Mouse (Mus musculus): Measurements from ENCODE around the gene Dnmt3a. TPM values are rescaled to one million over a fixed set of nuclear protein-coding genes. Genes with fewer than 3 reads are reported as not detected.

The Dnmt3a gene
- total and polyA plus RNA-seq, 3 experiments: 15.9 to 34.4 TPM; not detected in 1

- TF ChIP-seq CHD2 (IDR thresholded peaks at IDR 0.05; ENCODE audit: low read length): no peak
- no peak for TF ChIP-seq SIN3A (IDR thresholded peaks at IDR 0.05; ENCODE audit: low read length)
- no peak for TF ChIP-seq MAX (IDR thresholded peaks at IDR 0.05; ENCODE audit: low read length)
- no peak for TF ChIP-seq BHLHE40 (IDR thresholded peaks at IDR 0.05; ENCODE audit: borderline replicate concordance, low read depth, low read length)
- no peak for TF ChIP-seq NELFE (IDR thresholded peaks at IDR 0.05; ENCODE audit: low read depth, low read length)
- TF ChIP-seq HCFC1 (IDR thresholded peaks at IDR 0.05; ENCODE audit: low read depth, low read length): no peak
- no peak for TF ChIP-seq RAD21 (IDR thresholded peaks at IDR 0.05; ENCODE audit: low read depth, low read length)
- TF ChIP-seq POLR2AphosphoS5 (IDR thresholded peaks at IDR 0.05; ENCODE audit: borderline replicate concordance, low read depth, low read length): no peak
- TF ChIP-seq TAL1 (IDR thresholded peaks at IDR 0.05; ENCODE audit: low read length): no peak
- no peak for TF ChIP-seq MAFK (IDR thresholded peaks at IDR 0.05; ENCODE audit: borderline replicate concordance, low read depth, low read length)
- TF ChIP-seq MYB (IDR thresholded peaks at IDR 0.05; ENCODE audit: low read depth, low read length): no peak
- TF ChIP-seq USF2 (IDR thresholded peaks at IDR 0.05; ENCODE audit: borderline replicate concordance in 1 of 2, insufficient read depth in 1 of 2, low read depth in 1 of 2, low read length in 2 of 2): no peak
- TF ChIP-seq TBP (IDR thresholded peaks at IDR 0.05; ENCODE audit: low read depth, low read length): no peak
- no peak for TF ChIP-seq ZNF384 (IDR thresholded peaks at IDR 0.05; ENCODE audit: low read depth, low read length)
- Histone ChIP-seq H3K4me3 (ENCODE audit: control insufficient read depth in 1 of 2, insufficient read depth in 1 of 2, low read depth in 2 of 2, low read length in 2 of 2) (no peak overlapping the region), H3K36me3 (ENCODE audit: control insufficient read depth in 1 of 2, insufficient read depth in 2 of 2, low read length in 2 of 2) (peaks cover 0 to 17% of the 10 kb centered on the region in 2 experiments; a peak in 2 of 4 replicates), H3K27me3 (ENCODE audit: control insufficient read depth in 1 of 2, insufficient read depth in 2 of 2, low read length in 2 of 2) (no peaks in the 10 kb centered on the region), H3K9ac (ENCODE audit: control insufficient read depth, low read depth, low read length, poor library complexity, severe bottlenecking) (no peak overlapping the region), H3K27ac (ENCODE audit: control insufficient read depth, low read depth, low read length) (no peak overlapping the region), H3K79me2 (ENCODE audit: control insufficient read depth, insufficient read depth, low read length, poor library complexity) (no peaks in the 10 kb centered on the region), H3K4me1 (ENCODE audit: control insufficient read depth in 1 of 2, insufficient read depth in 2 of 2, low read length in 2 of 2) (peaks cover 12 to 19% of the 10 kb centered on the region in 2 experiments), H3K9me3 (replicated peaks; ENCODE audit: insufficient read depth, low read length) (no peaks in the 10 kb centered on the region)
- no peak for DNase-seq (ENCODE audit: low read depth, low spot score)
These were observed 45.4 kb downstream of the Dnmt3a start for GRCm38 (mm10) chr12:3851179-3851578.

GRCm38 (mm10) chr12:3852521-3852920 lies 46.7 kb downstream of the Dnmt3a start:
- H3K9me3 ChIP-seq (replicated peaks; ENCODE audit: insufficient read depth, low read length): no peaks in the 10 kb centered on the region
- no peak overlapping the region for H3K4me3 ChIP-seq (ENCODE audit: control insufficient read depth in 1 of 2, insufficient read depth in 1 of 2, low read depth in 2 of 2, low read length in 2 of 2)
- H3K27ac ChIP-seq (ENCODE audit: control insufficient read depth, low read depth, low read length): no peak overlapping the region
- DNase-seq (ENCODE audit: low read depth, low spot score): no peak
- no peaks in the 10 kb centered on the region for H3K27me3 ChIP-seq (ENCODE audit: control insufficient read depth in 1 of 2, insufficient read depth in 2 of 2, low read length in 2 of 2)
- TF ChIP-seq GABPA (IDR thresholded peaks at IDR 0.05; ENCODE audit: low read depth, low read length): no peak
- no peak for TF ChIP-seq GATA1 (IDR thresholded peaks at IDR 0.05; ENCODE audit: low read depth, low read length)
- TF ChIP-seq MYB (IDR thresholded peaks at IDR 0.05; ENCODE audit: low read depth, low read length): no peak
- no peak for TF ChIP-seq POLR2AphosphoS5 (IDR thresholded peaks at IDR 0.05; ENCODE audit: borderline replicate concordance, low read depth, low read length)
- peaks cover 2% of the 10 kb centered on the region; the same call in 1 of the 2 replicates for H3K79me2 ChIP-seq (ENCODE audit: control insufficient read depth, insufficient read depth, low read length, poor library complexity)
- no peak overlapping the region for H3K9ac ChIP-seq (ENCODE audit: control insufficient read depth, low read depth, low read length, poor library complexity, severe bottlenecking)
- peaks cover under 1 to 29% of the 10 kb centered on the region in 2 experiments; a peak in 3 of 4 replicates for H3K36me3 ChIP-seq (ENCODE audit: control insufficient read depth in 1 of 2, insufficient read depth in 2 of 2, low read length in 2 of 2)
- peaks cover 24 to 31% of the 10 kb centered on the region in 2 experiments for H3K4me1 ChIP-seq (ENCODE audit: control insufficient read depth in 1 of 2, insufficient read depth in 2 of 2, low read length in 2 of 2)

Measured in MEL (cell line).